Mouse (Mus musculus) cortical plate, adult 2 months (tissue): Measurements from ENCODE around the gene Kcnma1.

Experiments
- CTCF ChIP-seq: fragments of 200-500 bp; IDR thresholded peaks from 2 replicates; pipeline ENCODE4 v1.5.1; 2011; ENCODE audit warnings: mild to moderate bottlenecking, control low read depth, low read length; ENCODE audit not compliant: insufficient read depth; ENCODE audit errors: extremely low read depth
- POLR2A ChIP-seq: fragments of 200-500 bp; IDR thresholded peaks from 2 replicates; pipeline ENCODE4 v1.6.1; 2011; ENCODE audit warnings: mild to moderate bottlenecking, low read length, control low read depth; ENCODE audit not compliant: insufficient read depth; ENCODE audit errors: extremely low read depth

GRCm38 (mm10) chr14:23902636-23903279 is 111.5 kb downstream of the Kcnma1 start:
- TF ChIP-seq CTCF (no peak), POLR2A (no peak)
